Mouse (Mus musculus): ENCODE measurements around the gene Zfp867. TPM values are rescaled to one million over a fixed set of nuclear protein-coding genes. Genes with fewer than 3 reads are reported as not detected.
A peak's percentile ranks its signal among the peaks of the same experiment; 100 is the strongest.

Gene Zfp867
- 2.9 and 3.8 TPM in 2 replicates for polyA plus RNA-seq (2012; rRNA removed)

DNA sequence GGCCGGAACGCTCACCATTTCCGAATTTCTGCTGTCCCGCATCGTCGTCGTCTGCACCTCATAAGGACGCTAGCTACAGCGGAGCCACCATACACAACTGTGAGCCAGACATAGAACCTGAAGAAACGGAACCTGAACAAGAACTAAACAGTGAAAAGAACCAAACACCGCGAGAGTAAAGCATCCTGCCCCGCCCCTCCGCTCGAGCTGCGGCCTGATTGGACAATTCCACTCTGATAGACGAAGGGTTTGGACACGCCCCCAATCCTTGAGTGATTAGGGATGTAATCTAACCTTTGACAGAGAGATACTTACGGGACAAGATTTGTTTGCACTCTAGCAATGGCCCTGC lies at the start of gene Zfp867:
TSS of gene Zfp867 (minus strand) at position 149 of the 352 bp plus-strand sequence.
- peak within 1 kb of the TSS; percentile 71 for H3K4me3 ChIP-seq (ENCODE audit: insufficient read depth, low read length)
- H3K27ac ChIP-seq (ENCODE audit: insufficient read depth, low read length) = no peak within 1 kb of the TSS
- TF ChIP-seq CTCF (IDR thresholded peaks at IDR 0.05; ENCODE audit: extremely low read depth, insufficient read depth, low read length) = no peak
- peak; percentile 87 for TF ChIP-seq POLR2A (IDR thresholded peaks at IDR 0.05; ENCODE audit: extremely low read depth, insufficient read depth, low read length)
- H3K4me1 ChIP-seq (ENCODE audit: control insufficient read depth, insufficient read depth, low read length) = no peaks in the 10 kb centered on the region

DNA sequence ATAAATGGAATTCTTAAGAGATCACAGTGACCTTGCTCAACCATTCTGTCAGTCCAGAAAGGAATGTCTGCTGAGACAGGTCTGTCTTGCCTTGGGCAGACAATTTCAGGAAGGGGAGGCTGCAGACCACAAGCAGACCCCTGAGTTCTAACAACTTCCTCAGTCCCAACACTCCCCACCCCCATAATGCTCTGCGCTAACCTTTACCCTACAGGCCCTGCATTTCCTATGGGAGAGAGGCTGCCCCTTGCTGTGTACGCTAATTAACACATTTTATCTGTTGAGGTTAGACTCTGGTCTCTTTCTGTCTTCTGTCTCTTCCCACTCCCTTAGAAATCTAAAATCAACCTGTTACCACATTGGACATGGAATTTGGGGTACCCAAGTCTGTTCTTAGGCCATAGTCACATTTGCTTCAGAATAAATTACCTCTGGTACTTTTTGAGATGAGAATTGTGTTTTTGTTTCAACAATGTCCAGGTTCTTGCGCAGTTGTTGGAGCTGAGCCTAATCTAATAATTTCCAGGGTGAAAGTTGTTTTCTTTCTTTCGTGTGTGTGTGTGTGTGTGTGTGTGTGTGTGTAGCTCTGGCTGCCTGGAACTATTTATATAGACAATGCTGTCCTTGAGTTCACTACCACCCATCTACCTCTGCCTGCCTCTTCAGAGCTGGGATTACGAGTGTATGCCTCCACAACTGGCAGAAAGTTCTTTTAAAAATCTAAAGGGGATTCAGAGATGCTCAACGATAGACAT lies 47.6 kb upstream of the Zfp867 start:
- TF ChIP-seq POLR2A (IDR thresholded peaks at IDR 0.05; ENCODE audit: extremely low read depth, insufficient read depth, low read length) (no peak), CTCF (IDR thresholded peaks at IDR 0.05; ENCODE audit: extremely low read depth, insufficient read depth, low read length) (no peak)
- H3K4me3 ChIP-seq (ENCODE audit: insufficient read depth, low read length) = no peak overlapping the region
- H3K27ac ChIP-seq (ENCODE audit: insufficient read depth, low read length) = no peak overlapping the region
- H3K4me1 ChIP-seq (ENCODE audit: control insufficient read depth, insufficient read depth, low read length) = no peaks in the 10 kb centered on the region

DNA sequence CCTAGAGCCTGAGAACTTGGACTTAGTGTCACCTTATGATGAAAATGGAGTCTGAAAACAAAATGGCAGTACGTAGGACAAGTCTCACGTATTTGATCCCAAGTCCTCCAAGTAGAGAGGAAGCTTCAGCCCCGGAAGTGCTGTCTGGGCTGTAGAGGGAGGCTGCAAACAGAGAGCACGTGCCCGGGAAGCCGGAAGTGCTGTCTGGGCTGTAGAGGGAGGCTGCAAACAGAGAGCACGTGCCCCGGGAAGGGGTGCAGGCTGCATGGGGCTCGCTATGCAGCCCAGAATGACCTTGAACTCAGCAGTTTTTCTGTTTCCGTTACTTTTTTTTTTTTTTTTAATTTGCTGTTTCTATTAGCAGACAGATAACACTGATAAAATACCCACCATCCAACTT lies 46.0 kb upstream of the Zfp867 start:
- TF ChIP-seq POLR2A (IDR thresholded peaks at IDR 0.05; ENCODE audit: extremely low read depth, insufficient read depth, low read length) (no peak), CTCF (IDR thresholded peaks at IDR 0.05; ENCODE audit: extremely low read depth, insufficient read depth, low read length) (no peak)
- Histone ChIP-seq H3K27ac (ENCODE audit: insufficient read depth, low read length) (no peak overlapping the region), H3K4me3 (ENCODE audit: insufficient read depth, low read length) (no peak overlapping the region), H3K4me1 (ENCODE audit: control insufficient read depth, insufficient read depth, low read length) (no peaks in the 10 kb centered on the region)

DNA sequence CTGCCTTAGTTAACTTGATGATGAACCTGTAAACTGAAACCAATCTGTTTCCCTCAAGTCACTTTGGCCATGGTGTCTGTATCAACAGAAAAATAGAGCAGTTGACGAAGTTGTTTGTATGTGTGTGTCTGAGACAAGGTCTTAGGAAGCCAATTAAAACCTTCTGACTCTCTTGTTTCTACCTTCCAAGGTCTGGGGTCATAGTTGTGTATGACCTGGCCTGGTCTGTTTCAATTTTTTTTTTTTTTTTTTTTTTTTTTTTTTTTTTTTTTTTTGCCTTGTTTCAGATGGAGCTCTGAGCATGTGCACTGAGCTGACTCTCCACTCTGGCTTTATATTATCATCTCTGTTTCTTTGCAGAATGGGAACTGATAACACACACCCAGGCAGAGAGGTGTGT lies 45.2 kb upstream of the Zfp867 start:
- TF ChIP-seq POLR2A (IDR thresholded peaks at IDR 0.05; ENCODE audit: extremely low read depth, insufficient read depth, low read length) (no peak), CTCF (IDR thresholded peaks at IDR 0.05; ENCODE audit: extremely low read depth, insufficient read depth, low read length) (no peak)
- Histone ChIP-seq H3K4me3 (ENCODE audit: insufficient read depth, low read length) (no peak overlapping the region), H3K27ac (ENCODE audit: insufficient read depth, low read length) (no peak overlapping the region), H3K4me1 (ENCODE audit: control insufficient read depth, insufficient read depth, low read length) (no peaks in the 10 kb centered on the region)

DNA sequence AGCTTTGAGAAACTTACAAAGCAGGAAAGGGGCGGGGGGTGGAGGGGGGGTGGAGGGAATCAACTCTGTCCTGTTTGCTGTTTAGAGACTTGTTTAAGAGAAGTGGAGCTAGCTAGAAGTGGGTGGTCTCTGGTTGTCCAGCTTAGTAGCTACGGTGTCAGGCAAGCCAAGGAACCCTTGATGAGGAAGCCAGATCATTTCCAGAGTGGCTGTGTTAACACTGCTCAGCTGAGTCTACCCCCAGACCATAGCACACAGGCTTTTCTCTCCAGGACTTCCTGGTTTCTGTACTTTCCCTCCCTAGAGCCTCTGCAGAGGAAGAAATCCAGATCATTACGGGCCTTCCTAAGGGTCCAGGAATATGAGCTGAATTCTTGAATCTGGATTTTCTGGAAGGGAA lies 42.5 kb upstream of the Zfp867 start:
- Histone ChIP-seq H3K27ac (ENCODE audit: insufficient read depth, low read length) (no peak overlapping the region), H3K4me3 (ENCODE audit: insufficient read depth, low read length) (no peak overlapping the region), H3K4me1 (ENCODE audit: control insufficient read depth, insufficient read depth, low read length) (no peaks in the 10 kb centered on the region)
- no peak for TF ChIP-seq POLR2A (IDR thresholded peaks at IDR 0.05; ENCODE audit: extremely low read depth, insufficient read depth, low read length)
- TF ChIP-seq CTCF (IDR thresholded peaks at IDR 0.05; ENCODE audit: extremely low read depth, insufficient read depth, low read length) = no peak

DNA sequence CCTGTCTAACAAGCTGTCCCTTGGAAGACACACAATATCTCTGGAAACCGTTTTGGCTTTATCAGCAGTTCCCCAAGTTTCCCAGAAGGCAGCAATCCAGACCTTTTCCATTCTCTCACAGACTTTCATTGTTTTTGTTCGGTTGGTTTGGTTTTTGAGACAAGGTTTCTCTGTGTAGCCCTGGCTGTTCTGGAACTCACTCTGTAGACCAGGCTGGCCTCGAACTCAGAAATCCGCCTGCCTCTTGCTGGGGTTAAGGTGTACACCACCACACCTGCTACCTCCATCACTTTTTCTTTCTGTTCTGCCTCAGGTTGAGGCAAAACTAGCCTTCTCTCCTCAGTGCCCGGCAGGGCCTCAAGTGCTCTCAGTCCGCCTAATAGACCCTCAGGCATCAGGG lies 42.1 kb upstream of the Zfp867 start:
- no peak for TF ChIP-seq CTCF (IDR thresholded peaks at IDR 0.05; ENCODE audit: extremely low read depth, insufficient read depth, low read length)
- no peak for TF ChIP-seq POLR2A (IDR thresholded peaks at IDR 0.05; ENCODE audit: extremely low read depth, insufficient read depth, low read length)
- Histone ChIP-seq H3K4me1 (ENCODE audit: control insufficient read depth, insufficient read depth, low read length) (no peaks in the 10 kb centered on the region), H3K4me3 (ENCODE audit: insufficient read depth, low read length) (no peak overlapping the region), H3K27ac (ENCODE audit: insufficient read depth, low read length) (no peak overlapping the region)

DNA sequence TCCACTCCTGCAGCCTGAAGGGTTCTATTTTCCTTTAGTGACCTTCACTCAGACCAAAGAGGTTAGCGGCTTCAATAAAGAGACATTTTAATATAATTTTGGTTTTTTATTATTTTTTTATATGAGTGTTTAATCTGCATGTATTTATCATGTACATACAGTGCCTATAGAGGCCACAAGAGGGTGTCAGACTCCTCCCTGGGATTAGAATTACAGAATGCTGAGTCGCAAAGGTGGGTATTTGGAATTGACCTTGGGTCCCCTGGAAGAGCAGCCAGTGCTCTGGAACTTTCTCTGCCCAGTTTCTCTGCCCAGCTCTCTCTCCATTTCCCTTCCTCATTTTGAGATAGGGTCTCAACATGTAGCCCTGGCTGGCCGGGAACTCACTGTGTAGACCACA lies 41.3 kb upstream of the Zfp867 start:
- Histone ChIP-seq H3K27ac (ENCODE audit: insufficient read depth, low read length) (no peak overlapping the region), H3K4me1 (ENCODE audit: control insufficient read depth, insufficient read depth, low read length) (no peaks in the 10 kb centered on the region), H3K4me3 (ENCODE audit: insufficient read depth, low read length) (no peak overlapping the region)
- TF ChIP-seq POLR2A (IDR thresholded peaks at IDR 0.05; ENCODE audit: extremely low read depth, insufficient read depth, low read length) = no peak
- TF ChIP-seq CTCF (IDR thresholded peaks at IDR 0.05; ENCODE audit: extremely low read depth, insufficient read depth, low read length) = no peak

DNA sequence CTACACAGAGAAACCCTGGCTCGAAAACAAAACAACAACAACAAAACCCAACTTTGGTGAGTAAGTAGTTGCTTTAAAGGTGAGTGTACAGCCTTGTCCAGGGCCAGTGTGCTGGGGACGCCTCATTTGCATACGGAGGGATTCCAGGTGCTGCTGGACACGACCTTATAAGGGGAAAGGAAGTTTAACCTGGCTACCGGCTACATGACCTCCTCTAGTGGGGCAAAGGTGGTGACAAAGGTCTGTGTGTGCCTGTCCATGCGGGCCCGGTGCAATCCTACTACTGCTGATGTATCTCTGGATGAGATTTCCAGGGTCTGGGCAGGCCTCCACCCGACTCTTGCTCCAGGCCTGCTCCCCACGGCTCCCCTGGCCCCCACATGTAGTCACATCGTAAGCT lies 40.5 kb upstream of the Zfp867 start:
- Histone ChIP-seq H3K4me3 (ENCODE audit: insufficient read depth, low read length) (no peak overlapping the region), H3K4me1 (ENCODE audit: control insufficient read depth, insufficient read depth, low read length) (no peaks in the 10 kb centered on the region), H3K27ac (ENCODE audit: insufficient read depth, low read length) (no peak overlapping the region)
- TF ChIP-seq POLR2A (IDR thresholded peaks at IDR 0.05; ENCODE audit: extremely low read depth, insufficient read depth, low read length) (no peak), CTCF (IDR thresholded peaks at IDR 0.05; ENCODE audit: extremely low read depth, insufficient read depth, low read length) (no peak)

DNA sequence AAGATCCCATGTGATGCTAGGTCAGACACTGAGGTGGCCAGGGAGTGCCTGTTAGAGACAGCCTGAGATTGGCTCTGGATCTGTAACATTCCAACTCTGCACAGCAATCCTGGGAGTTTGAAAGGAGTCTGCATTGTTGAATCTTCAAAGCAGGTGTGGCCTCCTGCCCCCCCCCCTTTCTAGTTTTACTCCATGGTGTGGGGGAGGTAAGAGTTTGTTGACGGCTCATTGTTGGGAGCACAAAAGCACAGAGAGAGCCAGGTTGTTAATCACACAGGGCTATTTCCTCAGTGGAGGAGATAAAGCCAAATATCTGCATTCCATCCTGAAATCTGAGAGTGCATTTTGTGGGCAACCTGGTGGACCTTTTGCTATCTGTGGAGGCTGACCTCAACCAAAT lies 39.3 kb upstream of the Zfp867 start:
- no peak for TF ChIP-seq CTCF (IDR thresholded peaks at IDR 0.05; ENCODE audit: extremely low read depth, insufficient read depth, low read length)
- TF ChIP-seq POLR2A (IDR thresholded peaks at IDR 0.05; ENCODE audit: extremely low read depth, insufficient read depth, low read length) = no peak
- Histone ChIP-seq H3K4me3 (ENCODE audit: insufficient read depth, low read length) (no peak overlapping the region), H3K4me1 (ENCODE audit: control insufficient read depth, insufficient read depth, low read length) (0 out of 2 replicates have a peak, but pooled peaks cover 2% of the 10 kb centered on the region), H3K27ac (ENCODE audit: insufficient read depth, low read length) (no peak overlapping the region)

DNA sequence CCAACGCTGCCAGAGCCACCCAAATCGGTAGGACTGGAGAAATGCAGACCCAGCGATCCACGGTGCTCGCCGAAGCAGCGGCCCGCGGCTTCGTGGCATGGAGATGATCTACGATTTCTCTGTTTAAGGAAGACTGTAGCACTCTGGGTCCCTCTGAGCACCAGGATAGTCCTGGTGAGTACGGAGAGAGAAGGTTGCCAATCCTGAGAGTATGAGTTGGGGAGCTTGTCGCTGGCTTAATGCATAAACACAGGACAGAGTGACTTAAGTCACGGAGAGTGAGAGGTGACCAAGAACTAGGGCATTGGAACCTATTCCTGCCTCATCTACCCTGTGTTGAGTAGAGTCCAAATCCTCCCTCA lies 34.4 kb upstream of the Zfp867 start:
- H3K4me3 ChIP-seq (ENCODE audit: insufficient read depth, low read length) = peak overlapping the region; percentile 80
- TF ChIP-seq CTCF (IDR thresholded peaks at IDR 0.05; ENCODE audit: extremely low read depth, insufficient read depth, low read length) (no peak), POLR2A (IDR thresholded peaks at IDR 0.05; ENCODE audit: extremely low read depth, insufficient read depth, low read length) (0 out of 2 replicates have a peak, but pooled peaks have one; percentile 5)
- H3K27ac ChIP-seq (ENCODE audit: insufficient read depth, low read length) = peak overlapping the region; percentile 1; the same call in 1 of the 2 replicates
- 0 out of 2 replicates have a peak, but pooled peaks cover 2% of the 10 kb centered on the region for H3K4me1 ChIP-seq (ENCODE audit: control insufficient read depth, insufficient read depth, low read length)
